8 mouse cellular contexts compared by ENCODE assay signal in genomic region chr3:89321183-89322130, GRCm38 (mm10). TPM values are rescaled to one million over a fixed set of nuclear protein-coding genes. Genes with fewer than 3 reads are reported as not detected.
DNase-seq lines count a peak whose midpoint lies in the region; ATAC-seq lines count a peak whose summit lies in the region.

No protein-coding gene starts in this region.

- peak; percentile 42 to 48 for DNase-seq in adrenal gland, postnatal 36 days
- no peak for DNase-seq in adrenal gland, postnatal 10 days
- no peak for DNase-seq in lung, postnatal 36 days
- DNase-seq in ovary, postnatal 10 days (ENCODE audit: low spot score), result no peak

- H3K9me3 ChIP-seq in lung, embryonic 15.5 days, result no peaks in the 10 kb centered on the region
- no peaks in the 10 kb centered on the region for H3K9me3 ChIP-seq in forebrain, embryonic 15.5 days
- H3K9me3 ChIP-seq in limb, embryonic 13.5 days, result no peaks in the 10 kb centered on the region
- H3K9me3 ChIP-seq in neural tube, embryonic 15.5 days (replicated peaks), result no peaks in the 10 kb centered on the region

- no peaks in the 10 kb centered on the region for H3K36me3 ChIP-seq in lung, embryonic 15.5 days
- H3K36me3 ChIP-seq in forebrain, embryonic 15.5 days, result no peaks in the 10 kb centered on the region
- H3K36me3 ChIP-seq in limb, embryonic 13.5 days, result no peaks in the 10 kb centered on the region
- no peaks in the 10 kb centered on the region for H3K36me3 ChIP-seq in neural tube, embryonic 15.5 days

- peaks cover 52% of the 10 kb centered on the region for H3K4me1 ChIP-seq in lung, embryonic 15.5 days
- peaks cover 60% of the 10 kb centered on the region for H3K4me1 ChIP-seq in forebrain, embryonic 15.5 days
- peaks cover 53% of the 10 kb centered on the region for H3K4me1 ChIP-seq in limb, embryonic 13.5 days
- peaks cover 55% of the 10 kb centered on the region for H3K4me1 ChIP-seq in neural tube, embryonic 15.5 days

- no peak overlapping the region for H3K27ac ChIP-seq in lung, embryonic 15.5 days
- H3K27ac ChIP-seq in forebrain, embryonic 15.5 days (replicated peaks), result peak overlapping the region; percentile 90
- no peak overlapping the region for H3K27ac ChIP-seq in limb, embryonic 13.5 days
- H3K27ac ChIP-seq in neural tube, embryonic 15.5 days (replicated peaks), result peak overlapping the region; percentile 98

- 0 out of 2 replicates have a peak, but pooled peaks have one; percentile 5 for ATAC-seq in lung, embryonic 15.5 days (ENCODE audit: borderline replicate concordance, extremely low read depth, low FRiP score, low TSS enrichment)
- peak; percentile 37 for ATAC-seq in forebrain, embryonic 15.5 days (replicated peaks)
- ATAC-seq in limb, embryonic 13.5 days (ENCODE audit: low FRiP score, low read depth), result no peak
- peak; percentile 48 for ATAC-seq in neural tube, embryonic 15.5 days (ENCODE audit: low FRiP score)

- H3K4me2 ChIP-seq in lung, embryonic 15.5 days, result peak overlapping the region; percentile 97
- H3K4me2 ChIP-seq in forebrain, embryonic 15.5 days (replicated peaks), result peak overlapping the region; percentile 93
- H3K4me2 ChIP-seq in limb, embryonic 13.5 days (replicated peaks), result peak overlapping the region; percentile 98
- H3K4me2 ChIP-seq in neural tube, embryonic 15.5 days, result peak overlapping the region; percentile 86

- H3K9ac ChIP-seq in lung, embryonic 15.5 days, result peak overlapping the region; percentile 51
- H3K9ac ChIP-seq in forebrain, embryonic 15.5 days (replicated peaks), result peak overlapping the region; percentile 79
- peak overlapping the region; percentile 81 for H3K9ac ChIP-seq in limb, embryonic 13.5 days
- H3K9ac ChIP-seq in neural tube, embryonic 15.5 days (replicated peaks), result peak overlapping the region; percentile 91

- WGBS in lung, embryonic 15.5 days, result 2% methylated on average over 66 of the region's 66 CpGs
- 1% methylated on average over 63 of the region's 66 CpGs for WGBS in forebrain, embryonic 15.5 days
- 0% methylated on average over 63 of the region's 66 CpGs for WGBS in limb, embryonic 13.5 days
- WGBS in neural tube, embryonic 15.5 days, result under 1% methylated on average over 62 of the region's 66 CpGs

- peaks cover 54% of the 10 kb centered on the region for H3K27me3 ChIP-seq in lung, embryonic 15.5 days
- H3K27me3 ChIP-seq in forebrain, embryonic 15.5 days, result peaks cover 27% of the 10 kb centered on the region
- H3K27me3 ChIP-seq in limb, embryonic 13.5 days, result peaks cover 40% of the 10 kb centered on the region
- H3K27me3 ChIP-seq in neural tube, embryonic 15.5 days (replicated peaks), result no peaks in the 10 kb centered on the region

- peak overlapping the region; percentile 55 for H3K4me3 ChIP-seq in lung, embryonic 15.5 days
- H3K4me3 ChIP-seq in forebrain, embryonic 15.5 days, result peak overlapping the region; percentile 65
- H3K4me3 ChIP-seq in limb, embryonic 13.5 days, result peak overlapping the region; percentile 74
- peak overlapping the region; percentile 81 for H3K4me3 ChIP-seq in neural tube, embryonic 15.5 days (replicated peaks)

RNA-seq across cellular contexts. Expression of gene Efna3, which starts 1.3 kb away (rescaled TPM):
- total RNA-seq in adrenal gland, postnatal 36 days (2021), result under 1 TPM; 0.23 to 0.53 TPM
- total RNA-seq in adrenal gland, postnatal 10 days (2021), result under 1 TPM; 0.51 to 0.73 TPM
- polyA plus RNA-seq in lung, embryonic 15.5 days (2015; fragmentation: Nextera tagmentation; extraction: Ambion mirVana), result 5.8 and 6.0 TPM in 2 replicates
- polyA plus RNA-seq in forebrain, embryonic 15.5 days (2015; fragmentation: Nextera tagmentation; extraction: Ambion mirVana), result 41.0 and 42.5 TPM in 2 replicates
- polyA plus RNA-seq in limb, embryonic 13.5 days (2015; fragmentation: Nextera tagmentation; extraction: Ambion mirVana), result 27.4 and 30.6 TPM in 2 replicates
- polyA plus RNA-seq in neural tube, embryonic 15.5 days (2015; fragmentation: Nextera tagmentation; extraction: Ambion mirVana), result 95.8 and 107 TPM in 2 replicates

RNA-seq across cellular contexts. Expression of gene Efna4, which starts 16.4 kb away (rescaled TPM):
- total RNA-seq in adrenal gland, postnatal 36 days (2021), result 1 to 10 TPM in 1 of 2 experiments, under 1 TPM in 1; 0.93 to 1.3 TPM
- 1 to 10 TPM; 1.7 to 2.2 TPM for total RNA-seq in adrenal gland, postnatal 10 days (2021)
- polyA plus RNA-seq in lung, embryonic 15.5 days (2015; fragmentation: Nextera tagmentation; extraction: Ambion mirVana), result 29.0 and 29.9 TPM in 2 replicates
- polyA plus RNA-seq in forebrain, embryonic 15.5 days (2015; fragmentation: Nextera tagmentation; extraction: Ambion mirVana), result 14.4 and 15.7 TPM in 2 replicates
- polyA plus RNA-seq in limb, embryonic 13.5 days (2015; fragmentation: Nextera tagmentation; extraction: Ambion mirVana), result 49.0 and 51.6 TPM in 2 replicates
- 3.0 and 5.9 TPM in 2 replicates for polyA plus RNA-seq in neural tube, embryonic 15.5 days (2015; fragmentation: Nextera tagmentation; extraction: Ambion mirVana)

RNA-seq across cellular contexts. Expression of gene Adam15, which starts 28.3 kb away (rescaled TPM):
- total RNA-seq in adrenal gland, postnatal 36 days (2021), result 10 to 100 TPM; 45.9 to 79.9 TPM
- total RNA-seq in adrenal gland, postnatal 10 days (2021), result 10 to 100 TPM; 62.8 to 68.9 TPM
- 61.5 and 63.0 TPM in 2 replicates for polyA plus RNA-seq in lung, embryonic 15.5 days (2015; fragmentation: Nextera tagmentation; extraction: Ambion mirVana)
- 32.9 and 34.0 TPM in 2 replicates for polyA plus RNA-seq in forebrain, embryonic 15.5 days (2015; fragmentation: Nextera tagmentation; extraction: Ambion mirVana)
- 50.3 and 52.2 TPM in 2 replicates for polyA plus RNA-seq in limb, embryonic 13.5 days (2015; fragmentation: Nextera tagmentation; extraction: Ambion mirVana)
- polyA plus RNA-seq in neural tube, embryonic 15.5 days (2015; fragmentation: Nextera tagmentation; extraction: Ambion mirVana), result 69.9 and 71.9 TPM in 2 replicates

RNA-seq across cellular contexts. Expression of gene Dcst2, which starts 40.3 kb away (rescaled TPM):
- total RNA-seq in adrenal gland, postnatal 36 days (2021), result under 1 TPM; 0.20 to 0.56 TPM
- under 1 TPM; 0.48 to 0.82 TPM for total RNA-seq in adrenal gland, postnatal 10 days (2021)
- 0.11 and 0.19 TPM in 2 replicates for polyA plus RNA-seq in lung, embryonic 15.5 days (2015; fragmentation: Nextera tagmentation; extraction: Ambion mirVana)
- 0.11 and 0.13 TPM in 2 replicates for polyA plus RNA-seq in forebrain, embryonic 15.5 days (2015; fragmentation: Nextera tagmentation; extraction: Ambion mirVana)
- polyA plus RNA-seq in limb, embryonic 13.5 days (2015; fragmentation: Nextera tagmentation; extraction: Ambion mirVana), result 0.27 and 0.34 TPM in 2 replicates
- polyA plus RNA-seq in neural tube, embryonic 15.5 days (2015; fragmentation: Nextera tagmentation; extraction: Ambion mirVana), result 0.18 and 0.26 TPM in 2 replicates

RNA-seq across cellular contexts. Expression of gene Efna1, which starts 40.5 kb away (rescaled TPM):
- total RNA-seq in adrenal gland, postnatal 36 days (2021), result 10 to 100 TPM in 1 of 2 experiments, 1 to 10 TPM in 1; 9.8 to 12.5 TPM
- total RNA-seq in adrenal gland, postnatal 10 days (2021), result 10 to 100 TPM; 25.0 to 34.3 TPM
- 89.7 and 94.5 TPM in 2 replicates for polyA plus RNA-seq in lung, embryonic 15.5 days (2015; fragmentation: Nextera tagmentation; extraction: Ambion mirVana)
- 9.2 and 9.9 TPM in 2 replicates for polyA plus RNA-seq in forebrain, embryonic 15.5 days (2015; fragmentation: Nextera tagmentation; extraction: Ambion mirVana)
- polyA plus RNA-seq in limb, embryonic 13.5 days (2015; fragmentation: Nextera tagmentation; extraction: Ambion mirVana), result 44.0 and 46.2 TPM in 2 replicates
- polyA plus RNA-seq in neural tube, embryonic 15.5 days (2015; fragmentation: Nextera tagmentation; extraction: Ambion mirVana), result 9.7 and 16.5 TPM in 2 replicates

Comparison
In these comparisons a context has a peak if more than half of its experiments do, and no peak if none do; other contexts are left out.
1. DNase-seq: peak in adrenal gland, postnatal 36 days (2 of 2); none in adrenal gland, postnatal 10 days (single experiment), lung, postnatal 36 days (single experiment) and ovary, postnatal 10 days (single experiment).
2. H3K27ac ChIP-seq: peak in forebrain, embryonic 15.5 days (single experiment) and neural tube, embryonic 15.5 days (single experiment); none in lung, embryonic 15.5 days (single experiment) and limb, embryonic 13.5 days (single experiment).
3. Peak in every context shown above with its lines, with median percentiles within 50 percentile points of each other: H3K4me2 ChIP-seq, H3K4me3 ChIP-seq and H3K9ac ChIP-seq.